In the genomic region with DNA sequence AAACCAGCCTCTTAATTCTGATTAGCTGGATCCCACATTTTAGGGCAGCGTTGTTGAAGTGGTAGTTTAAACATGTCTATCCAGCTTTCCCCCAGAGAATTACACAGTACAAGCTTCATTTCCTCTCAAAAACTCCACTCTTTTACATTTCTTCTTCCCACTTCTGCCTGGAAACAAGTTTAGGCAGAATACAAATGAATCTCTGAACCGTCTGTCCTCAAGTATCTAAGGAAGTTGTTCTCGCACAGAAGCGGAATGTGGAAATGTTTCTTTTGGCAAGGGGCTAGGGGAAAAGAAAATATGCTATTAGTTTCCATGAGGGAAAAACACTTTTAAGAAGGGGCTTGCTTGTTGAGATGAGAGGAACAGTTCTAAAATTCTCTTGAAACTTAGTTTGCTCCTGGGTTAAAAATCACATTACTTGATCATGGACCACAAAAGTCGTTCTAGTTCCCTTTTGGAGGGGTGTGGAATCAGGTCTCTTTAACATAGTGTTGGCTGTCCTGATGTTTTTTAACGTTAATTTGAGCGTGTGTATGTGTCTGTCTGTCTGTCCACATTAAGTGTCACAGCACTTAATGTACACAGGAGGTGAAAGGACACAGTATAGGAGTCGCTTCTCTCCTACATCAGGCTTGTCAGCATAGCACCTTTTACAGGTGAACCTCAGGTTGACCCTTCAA, we compare ENCODE assay signal across 8 mouse cellular contexts. TPM values are rescaled to one million over a fixed set of nuclear protein-coding genes. Genes with fewer than 3 reads are reported as not detected.
DNase-seq lines count a peak whose midpoint lies in the region; ATAC-seq and TF ChIP-seq lines count a peak whose summit lies in the region.

No protein-coding gene starts in this region.

- H3K4me2 ChIP-seq in forebrain, embryonic 15.5 days (replicated peaks), result peak overlapping the region; percentile 52
- peak overlapping the region; percentile 62 for H3K4me2 ChIP-seq in limb, embryonic 12.5 days
- peak overlapping the region; percentile 58 for H3K4me2 ChIP-seq in neural tube, embryonic 15.5 days

- no peak for TF ChIP-seq POLR2A in lung, adult 2 months (IDR thresholded peaks at IDR 0.05; ENCODE audit: borderline replicate concordance, extremely low read depth, low read depth, low read length)

- peaks cover 2% of the 10 kb centered on the region for H3K4me1 ChIP-seq in lung, adult 2 months (ENCODE audit: control insufficient read depth, insufficient read depth, low read length)
- peaks cover 9% of the 10 kb centered on the region for H3K4me1 ChIP-seq in forebrain, embryonic 15.5 days
- H3K4me1 ChIP-seq in limb, embryonic 12.5 days (replicated peaks), result peaks cover 13% of the 10 kb centered on the region
- peaks cover 10% of the 10 kb centered on the region for H3K4me1 ChIP-seq in neural tube, embryonic 15.5 days

- TF ChIP-seq CTCF in lung, adult 2 months (IDR thresholded peaks at IDR 0.05; ENCODE audit: insufficient read depth, low read length), result no peak

- H3K27ac ChIP-seq in forebrain, embryonic 15.5 days (replicated peaks), result peak overlapping the region; percentile 100
- H3K27ac ChIP-seq in limb, embryonic 12.5 days, result peak overlapping the region; percentile 100
- H3K27ac ChIP-seq in neural tube, embryonic 15.5 days (replicated peaks), result peak overlapping the region; percentile 100

- peak overlapping the region; percentile 62 for H3K4me3 ChIP-seq in lung, adult 2 months (replicated peaks; ENCODE audit: extremely low read depth, low read depth, low read length)
- peak overlapping the region; percentile 69 for H3K4me3 ChIP-seq in forebrain, embryonic 15.5 days
- H3K4me3 ChIP-seq in limb, embryonic 12.5 days (replicated peaks), result peak overlapping the region; percentile 100
- peak overlapping the region; percentile 96 for H3K4me3 ChIP-seq in neural tube, embryonic 15.5 days (replicated peaks)

- ATAC-seq in forebrain, embryonic 15.5 days (replicated peaks), result no peak
- no peak for ATAC-seq in limb, embryonic 12.5 days (ENCODE audit: insufficient number of reproducible peaks, insufficient read depth, low FRiP score, low TSS enrichment, low read depth)
- no peak for ATAC-seq in neural tube, embryonic 15.5 days (ENCODE audit: low FRiP score)

- no peaks in the 10 kb centered on the region for H3K9me3 ChIP-seq in forebrain, embryonic 15.5 days
- no peaks in the 10 kb centered on the region for H3K9me3 ChIP-seq in limb, embryonic 12.5 days
- H3K9me3 ChIP-seq in neural tube, embryonic 15.5 days (replicated peaks), result no peaks in the 10 kb centered on the region

- no peaks in the 10 kb centered on the region for H3K36me3 ChIP-seq in forebrain, embryonic 15.5 days
- H3K36me3 ChIP-seq in limb, embryonic 12.5 days, result no peaks in the 10 kb centered on the region
- H3K36me3 ChIP-seq in neural tube, embryonic 15.5 days, result no peaks in the 10 kb centered on the region

- H3K27me3 ChIP-seq in forebrain, embryonic 15.5 days, result no peaks in the 10 kb centered on the region
- no peaks in the 10 kb centered on the region for H3K27me3 ChIP-seq in limb, embryonic 12.5 days
- H3K27me3 ChIP-seq in neural tube, embryonic 15.5 days (replicated peaks), result no peaks in the 10 kb centered on the region

- 7% methylated on average over 8 of the region's 8 CpGs for WGBS in lung, adult 2 months
- 34% methylated on average over 8 of the region's 8 CpGs for WGBS in forebrain, embryonic 15.5 days
- 31% methylated on average over 8 of the region's 8 CpGs for WGBS in limb, embryonic 12.5 days
- 30% methylated on average over 8 of the region's 8 CpGs for WGBS in neural tube, embryonic 15.5 days

- no peak for DNase-seq in lung, adult 2 months
- no peak for DNase-seq in lung, postnatal 14 days
- no peak for DNase-seq in MN1 (ENCODE audit: low spot score)
- DNase-seq in embryo, embryonic 10 days (ENCODE audit: low spot score), result no peak
- no peak for DNase-seq in adrenal gland, adult 2 months

- peak overlapping the region; percentile 51 for H3K9ac ChIP-seq in forebrain, embryonic 15.5 days (replicated peaks)
- peak overlapping the region; percentile 76 for H3K9ac ChIP-seq in limb, embryonic 12.5 days (replicated peaks)
- H3K9ac ChIP-seq in neural tube, embryonic 15.5 days (replicated peaks), result peak overlapping the region; percentile 58

RNA-seq across cellular contexts. Expression of gene Chd2, which starts 17.7 kb away (rescaled TPM):
- polyA plus RNA-seq in lung, adult 2 months (2012; rRNA removed), result 41.0 and 48.5 TPM in 2 replicates
- polyA plus RNA-seq in forebrain, embryonic 15.5 days (2015; fragmentation: Nextera tagmentation; extraction: Ambion mirVana), result 58.0 and 67.1 TPM in 2 replicates
- polyA plus RNA-seq in limb, embryonic 12.5 days (2016; fragmentation: Nextera tagmentation; extraction: Ambion mirVana), result 66.8 and 70.3 TPM in 2 replicates
- 31.2 and 39.3 TPM in 2 replicates for polyA plus RNA-seq in neural tube, embryonic 15.5 days (2015; fragmentation: Nextera tagmentation; extraction: Ambion mirVana)
- 10 to 100 TPM; 28.3 to 45.9 TPM for total RNA-seq in adrenal gland, adult 2 months (2021)
- 11.1 and 12.9 TPM in 2 replicates for polyA plus RNA-seq in adrenal gland, adult 2 months (2012; rRNA removed)
